Mouse (Mus musculus): ENCODE results near the gene Skint4.

Gene Skint4

GRCm38 (mm10) chr4:112071716-112072115 is at the start of gene Skint4:
Gene Skint4, plus strand, starts transcription at chr4:112072016.
- no peak for DNase-seq

Measured in cerebellum, adult 18-20 months (tissue).